Mouse (Mus musculus) heart, postnatal 0 days (tissue): ENCODE data around the gene Aoc3.

ENCODE experiments used
- CTCF ChIP-seq: IDR thresholded peaks from 2 replicates; pipeline ENCODE4 v1.5.1; 2016; ENCODE audit warnings: antibody characterized with exemption, control low read depth, low read depth
- EP300 ChIP-seq: IDR thresholded peaks from 2 replicates; pipeline ENCODE4 v1.6.1; 2016; ENCODE audit warnings: antibody characterized with exemption, low read depth

DNA sequence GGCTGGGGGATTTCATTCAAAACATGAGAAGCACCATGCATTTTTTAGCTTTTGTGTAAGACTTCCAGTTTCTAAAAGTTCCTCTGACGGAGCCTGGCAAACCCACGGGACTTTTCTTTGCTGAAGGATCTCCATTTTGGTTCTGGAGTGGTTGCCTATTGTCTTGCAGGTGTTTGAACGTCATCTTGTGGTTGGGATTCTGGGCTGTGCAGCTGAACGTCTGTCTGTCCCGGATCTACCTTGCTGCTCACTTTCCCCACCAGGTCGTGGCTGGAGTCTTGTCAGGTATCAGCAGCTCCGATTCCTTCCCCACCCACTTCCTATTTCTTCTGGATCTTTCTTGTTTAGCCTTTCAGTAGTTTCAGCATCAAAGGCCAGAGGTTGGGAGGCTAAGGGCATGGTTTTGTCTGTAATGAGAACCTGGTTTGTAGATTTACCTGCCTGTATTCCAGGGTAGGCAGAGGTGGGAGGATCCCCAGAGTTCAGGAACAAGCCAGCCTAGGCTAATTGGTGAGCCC is 44.1 kb downstream of the Aoc3 start:
- TF ChIP-seq CTCF, result no peak
- no peak for TF ChIP-seq EP300
